Mouse (Mus musculus): Measurements from ENCODE around the gene Lhx6. TPM values are rescaled to one million over a fixed set of nuclear protein-coding genes. Genes with fewer than 3 reads are reported as not detected.

Lhx6 gene
- polyA plus RNA-seq, 1 experiment from 2014 or later: 5.2 TPM

DNA sequence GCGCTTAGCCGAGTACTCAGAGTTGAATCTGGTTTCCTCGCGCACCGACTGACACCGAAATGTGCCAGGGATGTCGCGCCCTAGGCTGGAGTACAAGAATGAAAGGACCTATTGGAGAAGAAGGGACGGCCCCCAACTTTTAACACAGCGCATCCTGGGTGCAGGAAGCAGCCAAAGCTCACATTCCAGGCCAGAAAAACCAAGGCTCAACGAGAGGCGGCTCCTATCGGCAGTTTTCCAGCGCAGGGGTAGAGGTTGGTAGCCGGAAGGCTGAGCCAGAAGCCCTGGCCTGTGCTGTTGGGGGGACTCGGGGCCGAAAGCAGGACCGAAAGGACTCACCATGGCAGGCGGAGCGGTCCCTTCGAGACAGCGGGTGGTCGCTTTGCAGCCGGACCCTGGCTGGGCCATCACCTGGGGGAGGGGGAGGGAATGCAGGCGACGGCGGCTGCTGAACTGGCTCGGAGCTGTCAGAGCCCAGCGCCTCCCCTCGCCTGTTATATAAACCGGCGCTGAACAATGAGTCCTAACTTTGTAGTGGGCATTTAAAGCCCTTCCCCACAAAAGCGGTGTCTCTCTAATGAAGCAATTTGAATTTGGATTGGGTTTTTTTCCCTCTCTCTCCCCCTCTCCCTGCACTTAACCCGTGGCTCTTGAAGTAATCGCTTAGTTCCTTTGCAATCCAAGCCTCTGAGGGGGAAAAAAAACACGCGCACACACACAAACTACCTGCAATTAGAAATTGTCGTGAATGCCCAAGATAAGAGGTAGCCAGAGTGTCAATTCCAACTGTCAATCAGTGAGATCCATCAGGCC is 1.4 kb downstream of the Lhx6 start:
- peaks cover 81% of the 10 kb centered on the region for H3K27me3 ChIP-seq (replicated peaks)
- under 1% methylated on average over 38 of the region's 38 CpGs for WGBS
- peaks cover 31% of the 10 kb centered on the region for H3K4me1 ChIP-seq
- peak overlapping the region; percentile 61 for H3K4me2 ChIP-seq
- H3K9ac ChIP-seq: no peak overlapping the region
- H3K9me3 ChIP-seq: no peaks in the 10 kb centered on the region
- ATAC-seq (replicated peaks): peak; percentile 27; the same call in 1 of the 2 replicates
- H3K27ac ChIP-seq: no peak overlapping the region
- H3K36me3 ChIP-seq (replicated peaks): no peaks in the 10 kb centered on the region
- H3K4me3 ChIP-seq: peak overlapping the region; percentile 35

GRCm38 (mm10) chr2:36103069-36103554 is 2.1 kb downstream of the Lhx6 start:
- 1% methylated on average over 21 of the region's 21 CpGs for WGBS
- no peaks in the 10 kb centered on the region for H3K9me3 ChIP-seq
- ATAC-seq (replicated peaks): no peak
- H3K27me3 ChIP-seq (replicated peaks): peaks cover 87% of the 10 kb centered on the region
- H3K4me3 ChIP-seq: peak overlapping the region; percentile 35; the same call in 1 of the 2 replicates
- no peaks in the 10 kb centered on the region for H3K36me3 ChIP-seq (replicated peaks)
- H3K4me2 ChIP-seq: peak overlapping the region; percentile 27; the same call in 1 of the 2 replicates
- no peak overlapping the region for H3K9ac ChIP-seq
- peaks cover 31% of the 10 kb centered on the region for H3K4me1 ChIP-seq
- no peak overlapping the region for H3K27ac ChIP-seq

GRCm38 (mm10) chr2:36102559-36102946 is 2.7 kb downstream of the Lhx6 start:
- peak overlapping the region; percentile 35; the same call in 1 of the 2 replicates for H3K4me3 ChIP-seq
- H3K27me3 ChIP-seq (replicated peaks): peaks cover 87% of the 10 kb centered on the region
- H3K9ac ChIP-seq: no peak overlapping the region
- H3K4me1 ChIP-seq: peaks cover 31% of the 10 kb centered on the region
- no peak; the same call in 1 of the 2 replicates for ATAC-seq (replicated peaks)
- 2% methylated on average over 21 of the region's 21 CpGs for WGBS
- no peaks in the 10 kb centered on the region for H3K36me3 ChIP-seq (replicated peaks)
- no peaks in the 10 kb centered on the region for H3K9me3 ChIP-seq
- peak overlapping the region; percentile 27 for H3K4me2 ChIP-seq
- no peak overlapping the region for H3K27ac ChIP-seq

GRCm38 (mm10) chr2:36101866-36102558 is 3.2 kb downstream of the Lhx6 start:
- Histone ChIP-seq H3K27me3 (replicated peaks) (peaks cover 88% of the 10 kb centered on the region), H3K9ac (no peak overlapping the region), H3K4me3 (peak overlapping the region; percentile 35; the same call in 1 of the 2 replicates), H3K9me3 (no peaks in the 10 kb centered on the region), H3K4me1 (peaks cover 31% of the 10 kb centered on the region), H3K4me2 (peak overlapping the region; percentile 27), H3K36me3 (replicated peaks) (no peaks in the 10 kb centered on the region), H3K27ac (no peak overlapping the region)
- no peak for ATAC-seq (replicated peaks)
- 3% methylated on average over 28 of the region's 28 CpGs for WGBS

GRCm38 (mm10) chr2:36099739-36100138 is 5.5 kb downstream of the Lhx6 start:
- 5% methylated on average over 6 of the region's 6 CpGs for WGBS
- Histone ChIP-seq H3K27ac (no peak overlapping the region), H3K9me3 (no peaks in the 10 kb centered on the region), H3K36me3 (replicated peaks) (no peaks in the 10 kb centered on the region), H3K4me1 (peaks cover 22% of the 10 kb centered on the region), H3K4me3 (no peak overlapping the region), H3K4me2 (no peak overlapping the region), H3K27me3 (replicated peaks) (peaks cover 88% of the 10 kb centered on the region), H3K9ac (no peak overlapping the region)
- ATAC-seq (replicated peaks): no peak

DNA sequence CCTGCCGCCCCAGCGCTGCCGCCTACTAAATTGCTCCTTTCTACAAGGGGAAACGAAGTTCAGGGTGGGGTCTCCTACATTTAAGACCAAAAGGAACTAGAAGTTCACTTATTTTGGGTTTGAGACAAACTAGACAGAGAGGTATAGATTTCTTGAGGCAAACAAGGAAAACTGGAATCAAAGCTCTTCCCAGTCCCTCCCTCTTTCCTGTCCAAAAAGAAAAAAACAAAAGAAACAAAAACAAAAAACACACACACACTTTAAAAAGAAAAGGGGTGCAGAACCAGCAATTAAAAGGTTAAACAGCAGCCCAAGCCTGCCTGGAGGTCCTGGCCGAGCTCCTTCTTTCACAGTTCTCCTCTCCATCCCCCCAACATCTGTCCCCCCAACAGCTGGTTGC is 7.2 kb downstream of the Lhx6 start:
- H3K9ac ChIP-seq: no peak overlapping the region
- peaks cover 7% of the 10 kb centered on the region for H3K4me1 ChIP-seq
- ATAC-seq (replicated peaks): no peak
- H3K27me3 ChIP-seq (replicated peaks): peaks cover 98% of the 10 kb centered on the region
- no peaks in the 10 kb centered on the region for H3K36me3 ChIP-seq (replicated peaks)
- H3K27ac ChIP-seq: no peak overlapping the region
- no peaks in the 10 kb centered on the region for H3K9me3 ChIP-seq
- H3K4me3 ChIP-seq: no peak overlapping the region
- no peak overlapping the region for H3K4me2 ChIP-seq
- WGBS: 3% methylated on average over 5 of the region's 5 CpGs

DNA sequence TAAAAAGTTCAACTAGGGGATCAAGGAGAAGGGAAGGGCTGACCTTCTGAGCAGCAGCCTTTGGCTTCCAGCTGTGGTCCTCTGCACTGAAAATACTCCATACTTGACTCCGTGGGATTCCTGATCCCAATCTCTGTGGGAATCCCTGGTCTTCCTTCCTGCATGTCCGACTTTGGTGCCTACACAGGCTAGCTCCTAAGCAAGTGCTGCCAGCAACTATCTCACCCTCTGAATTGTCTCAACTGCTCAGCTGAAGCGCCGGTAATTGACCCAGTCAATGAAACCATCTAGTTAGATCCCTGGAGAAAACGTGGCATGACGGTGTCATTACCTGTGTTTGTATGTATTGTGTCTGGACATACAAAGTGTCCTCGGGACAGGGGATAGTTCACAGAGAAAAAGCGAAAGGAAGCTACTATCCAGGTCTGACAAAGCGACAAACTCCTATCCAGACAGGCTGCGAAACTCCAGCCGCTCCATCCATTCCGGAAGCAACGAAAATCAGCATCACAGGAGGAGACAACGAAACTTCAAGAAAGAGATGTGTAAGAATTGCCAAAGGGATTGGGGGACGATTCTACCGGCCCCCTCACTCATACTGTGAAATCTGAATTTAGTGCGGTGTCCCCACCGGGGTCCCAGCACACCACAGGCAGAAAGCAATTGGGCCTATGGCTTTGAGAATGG is 7.9 kb downstream of the Lhx6 start:
- Histone ChIP-seq H3K27ac (no peak overlapping the region), H3K9ac (no peak overlapping the region), H3K36me3 (replicated peaks) (no peaks in the 10 kb centered on the region), H3K4me3 (no peak overlapping the region), H3K4me1 (no peaks in the 10 kb centered on the region), H3K9me3 (no peaks in the 10 kb centered on the region), H3K4me2 (no peak overlapping the region), H3K27me3 (replicated peaks) (peaks cover 99% of the 10 kb centered on the region)
- ATAC-seq (replicated peaks): no peak
- WGBS: 1% methylated on average over 18 of the region's 18 CpGs

GRCm38 (mm10) chr2:36093914-36094475 is 11.2 kb downstream of the Lhx6 start:
- peaks cover 14% of the 10 kb centered on the region for H3K4me1 ChIP-seq
- H3K27me3 ChIP-seq (replicated peaks): peaks cover 100% of the 10 kb centered on the region
- no peaks in the 10 kb centered on the region for H3K36me3 ChIP-seq (replicated peaks)
- H3K4me3 ChIP-seq: peak overlapping the region; percentile 7; the same call in 1 of the 2 replicates
- peak overlapping the region; percentile 5; the same call in 1 of the 2 replicates for H3K4me2 ChIP-seq
- WGBS: 3% methylated on average over 31 of the region's 31 CpGs
- H3K9me3 ChIP-seq: no peaks in the 10 kb centered on the region
- H3K27ac ChIP-seq: no peak overlapping the region
- no peak overlapping the region for H3K9ac ChIP-seq
- ATAC-seq (replicated peaks): no peak

- Histone ChIP-seq H3K9ac (no peak overlapping the region), H3K4me1 (peaks cover 14% of the 10 kb centered on the region), H3K27ac (no peak overlapping the region), H3K36me3 (replicated peaks) (no peaks in the 10 kb centered on the region), H3K4me2 (no peak overlapping the region), H3K9me3 (no peaks in the 10 kb centered on the region), H3K27me3 (replicated peaks) (peaks cover 100% of the 10 kb centered on the region), H3K4me3 (no peak overlapping the region)
- no peak for ATAC-seq (replicated peaks)
- WGBS: 13% methylated on average over 7 of the region's 7 CpGs
Measured at GRCm38 (mm10) chr2:36093301-36093700, 11.9 kb downstream of the Lhx6 start.

DNA sequence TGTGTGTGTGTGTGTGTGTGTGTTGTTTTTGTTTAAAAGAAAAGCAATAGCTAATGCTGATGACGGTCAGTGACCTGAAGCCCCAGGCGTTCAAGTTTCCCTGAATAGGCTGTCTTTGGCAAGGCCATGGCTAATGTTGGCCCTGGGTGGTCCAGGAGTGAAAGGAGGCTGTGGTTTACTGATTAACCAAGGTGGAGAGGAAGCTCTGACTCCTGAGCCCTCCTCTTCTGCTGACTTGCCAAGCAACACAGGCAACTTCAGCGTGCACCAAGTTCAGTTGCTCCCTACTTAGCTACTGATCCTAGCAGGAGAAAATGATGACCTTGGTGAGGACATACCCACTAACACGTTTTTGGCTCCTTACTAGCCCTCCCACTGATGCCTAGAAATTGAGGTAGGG is 12.5 kb downstream of the Lhx6 start:
- peaks cover 98% of the 10 kb centered on the region for H3K27me3 ChIP-seq (replicated peaks)
- no peaks in the 10 kb centered on the region for H3K9me3 ChIP-seq
- H3K9ac ChIP-seq: no peak overlapping the region
- ATAC-seq (replicated peaks): no peak
- H3K4me2 ChIP-seq: no peak overlapping the region
- H3K4me3 ChIP-seq: no peak overlapping the region
- H3K4me1 ChIP-seq: peaks cover 14% of the 10 kb centered on the region
- H3K27ac ChIP-seq: no peak overlapping the region
- H3K36me3 ChIP-seq (replicated peaks): no peaks in the 10 kb centered on the region
- WGBS: 4% methylated on average over 4 of the region's 4 CpGs

DNA sequence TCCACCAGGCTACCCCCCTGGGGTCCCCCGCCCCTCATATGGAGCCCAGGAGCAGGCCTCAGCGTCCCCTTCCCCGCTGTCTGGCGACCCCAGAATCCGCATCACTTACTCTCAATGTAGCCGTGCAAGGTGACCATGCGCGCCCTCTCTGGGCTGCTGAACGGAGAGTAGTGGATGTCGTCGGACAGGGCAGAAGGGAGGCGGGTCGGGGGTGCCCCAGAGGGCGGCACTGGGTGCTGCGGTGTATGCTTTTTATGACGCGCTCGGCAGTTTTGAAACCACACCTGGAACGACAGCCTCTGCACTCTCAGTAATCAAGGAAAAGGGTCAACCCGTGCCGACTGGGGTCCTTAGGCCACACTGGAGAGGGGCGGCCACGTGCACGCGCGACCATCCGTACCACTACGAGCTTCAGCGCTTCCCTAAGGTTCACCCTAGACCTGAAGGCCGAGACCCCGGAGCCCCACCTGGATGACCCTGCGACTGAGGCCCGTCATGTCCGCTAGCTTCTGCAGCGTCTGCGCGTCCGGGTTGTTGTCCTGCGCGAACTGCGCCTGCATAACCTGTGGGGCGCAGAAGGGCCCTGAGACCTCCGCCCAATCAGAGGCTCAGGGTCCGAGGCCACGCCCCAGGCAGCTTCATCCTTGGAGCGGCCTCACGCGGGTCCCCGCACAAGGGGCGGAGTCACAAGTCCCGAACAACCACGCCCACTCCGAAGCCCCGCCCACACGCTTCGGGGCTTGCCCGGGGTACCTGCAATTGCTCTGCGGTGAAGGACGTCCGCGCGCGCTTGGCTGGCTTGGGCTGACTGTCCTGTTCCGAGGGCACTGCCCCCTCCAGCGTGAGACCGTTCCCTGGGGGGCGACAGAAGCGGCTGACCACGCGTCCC is 14.1 kb downstream of the Lhx6 start:
- H3K9ac ChIP-seq: no peak overlapping the region
- peak; percentile 62 for ATAC-seq (replicated peaks)
- no peak overlapping the region for H3K27ac ChIP-seq
- H3K9me3 ChIP-seq: no peaks in the 10 kb centered on the region
- no peaks in the 10 kb centered on the region for H3K36me3 ChIP-seq (replicated peaks)
- peaks cover 14% of the 10 kb centered on the region for H3K4me1 ChIP-seq
- peak overlapping the region; percentile 40 for H3K4me3 ChIP-seq
- H3K27me3 ChIP-seq (replicated peaks): peaks cover 89% of the 10 kb centered on the region
- peak overlapping the region; percentile 75 for H3K4me2 ChIP-seq
- WGBS: 3% methylated on average over 70 of the region's 70 CpGs
